In genomic region chr2:93068942-93069341, GRCm38 (mm10) we compare ENCODE assay signal across 8 mouse cellular contexts. TPM values are rescaled to one million over a fixed set of nuclear protein-coding genes. Genes with fewer than 3 reads are reported as not detected.
A peak's percentile ranks its signal among the peaks of the same experiment; 100 is the strongest.
DNase-seq lines count a peak whose midpoint lies in the region; ATAC-seq and TF ChIP-seq lines count a peak whose summit lies in the region.

No protein-coding gene starts in this region.

- no peaks in the 10 kb centered on the region for H3K9me3 ChIP-seq in ES-E14 (ENCODE audit: control insufficient read depth, insufficient read depth, low read depth, low read length)
- no peaks in the 10 kb centered on the region for H3K9me3 ChIP-seq in midbrain, embryonic 16.5 days (replicated peaks; ENCODE audit: control insufficient read depth, low read length, poor library complexity, severe bottlenecking)

- H3K4me1 ChIP-seq in ES-E14 (ENCODE audit: control insufficient read depth in 2 of 2, insufficient read depth in 2 of 2, low read length in 2 of 2, poor library complexity in 1 of 2), result no peaks in the 10 kb centered on the region
- H3K4me1 ChIP-seq in midbrain, embryonic 16.5 days (ENCODE audit: control insufficient read depth, insufficient read depth, low read length), result no peaks in the 10 kb centered on the region

- no peak for DNase-seq in left cerebral cortex, adult 2 months (ENCODE audit: extremely low spot score in 1 of 2, low spot score in 2 of 2)
- DNase-seq in left cerebral cortex, adult 9 months (ENCODE audit: low spot score in 2 of 2), result no peak
- DNase-seq in ES-E14 (ENCODE audit: low read depth, low spot score), result no peak
- DNase-seq in brain, embryonic 14.5 days (ENCODE audit: low read depth), result peak; percentile 84
- peak; percentile 40 for DNase-seq in heart, postnatal 4 days
- no peak for DNase-seq in gastrocnemius, adult 8-10 months (ENCODE audit: low spot score in 2 of 2)
- DNase-seq in kidney, adult 18-20 months, result no peak

- no peaks in the 10 kb centered on the region for H3K36me3 ChIP-seq in ES-E14 (ENCODE audit: control insufficient read depth, insufficient read depth, low read length, poor library complexity, severe bottlenecking)
- no peaks in the 10 kb centered on the region for H3K36me3 ChIP-seq in midbrain, embryonic 16.5 days (ENCODE audit: control insufficient read depth, insufficient read depth, low read length)

- H3K4me3 ChIP-seq in left cerebral cortex, adult 2 months, result no peak overlapping the region
- no peak overlapping the region for H3K4me3 ChIP-seq in ES-E14 (ENCODE audit: insufficient read depth in 1 of 2, low read depth in 1 of 2, low read length in 2 of 2, poor library complexity in 1 of 2, severe bottlenecking in 1 of 2)
- no peak overlapping the region for H3K4me3 ChIP-seq in midbrain, embryonic 16.5 days (ENCODE audit: low read depth, low read length)

- TF ChIP-seq POLR2A in brain, embryonic 14.5 days (IDR thresholded peaks at IDR 0.05; ENCODE audit: borderline replicate concordance, extremely low read depth, insufficient read depth, insufficient read length, poor library complexity, severe bottlenecking), result no peak

- H3K27ac ChIP-seq in left cerebral cortex, adult 2 months, result no peak overlapping the region
- no peak overlapping the region for H3K27ac ChIP-seq in ES-E14 (ENCODE audit: insufficient read depth, low read depth, low read length, poor library complexity, severe bottlenecking)
- no peak overlapping the region for H3K27ac ChIP-seq in midbrain, embryonic 16.5 days (ENCODE audit: low read length)

- intact Hi-C loops in left cerebral cortex, adult 2 months (cut with DNase I), result loop anchor here (1.0 to 5.0 kb wide), 4 partner anchors 120 to 403 kb away; no protein-coding TSS in a partner anchor

- TF ChIP-seq CTCF in left cerebral cortex, adult 2 months (IDR thresholded peaks at IDR 0.05), result peak; percentile 89
- TF ChIP-seq CTCF in brain, embryonic 14.5 days (IDR thresholded peaks at IDR 0.05; ENCODE audit: borderline replicate concordance, extremely low read depth, insufficient read depth, insufficient read length), result peak; percentile 83; the same call in 1 of the 2 replicates

- H3K9ac ChIP-seq in ES-E14 (ENCODE audit: insufficient read depth, low read depth, low read length, poor library complexity, severe bottlenecking), result no peak overlapping the region
- H3K9ac ChIP-seq in midbrain, embryonic 16.5 days (ENCODE audit: low read depth, low read length), result no peak overlapping the region

- in situ Hi-C loops in ES-E14 (cut with MboI; ENCODE audit: low sequenced_read_pairs in 2 of 2, unreplicated experiment in 2 of 2), result loop anchor here (5.0 to 25.0 kb wide), 2 partner anchors 128 to 157 kb away; partner anchors contain the start of gene Syt13 (in 1 of the 2)

- WGBS in midbrain, embryonic 16.5 days, result 38% methylated on average over 2 of the region's 2 CpGs

- H3K27me3 ChIP-seq in midbrain, embryonic 16.5 days (ENCODE audit: control insufficient read depth, insufficient read depth, low read depth, low read length), result no peaks in the 10 kb centered on the region

- H3K4me2 ChIP-seq in midbrain, embryonic 16.5 days (ENCODE audit: low read length), result no peak overlapping the region

- peak; percentile 29; the same call in 1 of the 2 replicates for ATAC-seq in midbrain, embryonic 16.5 days

TF ChIP-seq in ES-E14, 5 proteins besides CTCF, POLR2A, EP300 and RAD21:
- peak; percentile 55; the same call in 1 of the 2 replicates for TF ChIP-seq ZC3H11A (IDR thresholded peaks at IDR 0.05; ENCODE audit: borderline replicate concordance, low read depth, low read length)
- TF ChIP-seq MAFK (IDR thresholded peaks at IDR 0.05; ENCODE audit: insufficient read depth, low read depth, low read length), result no peak

RNA-seq across cellular contexts. Expression of gene Prdm11, which starts 23.0 kb away (rescaled TPM):
- total RNA-seq in left cerebral cortex, adult 2 months (2021), result 10 to 100 TPM; 24.7 to 24.8 TPM
- 3.7 and 4.5 TPM in 2 replicates for total RNA-seq in ES-E14 (2012; rRNA removed)
- polyA plus RNA-seq in brain, embryonic 14.5 days (2012; rRNA removed), result 6.9 and 11.8 TPM in 2 replicates
- 10 to 100 TPM; 24.7 to 25.5 TPM for total RNA-seq in heart, postnatal 4 days (2021)
- 2.1 and 2.6 TPM in 2 replicates for polyA plus RNA-seq in midbrain, embryonic 16.5 days (2015; fragmentation: Nextera tagmentation; extraction: Ambion mirVana)
- under 1 TPM; 0.27 to 0.97 (median 0.53) TPM for total RNA-seq in gastrocnemius, adult 8-10 months (2022)

Comparison
In these comparisons a context has a peak if more than half of its experiments do, and no peak if none do; other contexts are left out.
1. DNase-seq: peak in brain, embryonic 14.5 days (single experiment) and heart, postnatal 4 days (single experiment); none in left cerebral cortex, adult 2 months (0 of 2), left cerebral cortex, adult 9 months (0 of 2), ES-E14 (single experiment), gastrocnemius, adult 8-10 months (0 of 2) and kidney, adult 18-20 months (single experiment).